Mouse (Mus musculus): ENCODE results near the gene Glg1.
A peak's percentile ranks its signal among the peaks of the same experiment; 100 is the strongest.
"Not testable (repeated sequence)": the region's sequence is repeated elsewhere in the genome, so short reads cannot be mapped to it uniquely, and the experiment has no call there.

The Glg1 gene

DNA sequence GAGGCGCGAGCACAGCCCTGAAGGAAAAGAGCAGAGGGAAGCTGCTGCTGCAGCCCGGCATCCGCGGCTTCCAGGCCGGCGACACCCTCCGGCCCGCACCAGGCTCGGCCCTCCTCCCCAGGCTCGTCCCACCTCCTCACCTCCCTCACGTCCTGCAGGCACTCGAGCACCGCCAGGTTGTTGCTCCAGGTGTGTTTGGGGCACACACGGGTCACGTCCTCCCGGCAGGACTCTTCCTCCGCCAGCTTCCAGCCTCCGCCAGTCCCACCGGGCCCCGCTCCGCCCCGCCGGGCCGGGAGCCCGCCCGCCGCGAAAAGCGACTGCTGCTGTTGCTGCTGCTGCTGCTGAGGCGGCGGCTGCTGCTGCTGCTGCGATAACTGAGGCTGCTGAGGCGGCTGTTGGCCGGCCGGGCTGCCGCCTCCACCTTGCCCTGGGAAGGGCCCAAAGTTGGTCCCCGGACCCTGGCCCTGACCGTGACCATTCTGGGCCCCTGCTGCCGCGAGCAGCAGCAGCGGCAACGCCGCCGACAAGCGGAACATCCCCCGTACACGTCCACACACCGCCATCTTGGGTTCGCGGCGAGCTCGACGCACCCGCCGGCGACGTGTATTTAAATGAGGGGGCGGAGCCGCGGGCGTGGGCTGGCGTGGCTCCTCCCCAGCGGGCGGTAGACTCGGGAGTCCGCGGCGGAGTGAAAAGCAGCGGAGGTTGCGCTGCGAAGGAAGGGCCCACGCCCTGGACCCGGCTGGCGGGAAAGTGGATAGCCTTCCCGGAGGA lies at the start of gene Glg1:
Gene Glg1, minus strand, starts transcription at position 586 of the 777 bp plus-strand sequence.
- DNase-seq: peak; percentile 97

GRCm38 (mm10) chr8:111305031-111305730 lies 46.2 kb upstream of the Glg1 start:
- no peak for DNase-seq

GRCm38 (mm10) chr8:111304359-111304758 lies 45.3 kb upstream of the Glg1 start:
- DNase-seq: no peak

DNA sequence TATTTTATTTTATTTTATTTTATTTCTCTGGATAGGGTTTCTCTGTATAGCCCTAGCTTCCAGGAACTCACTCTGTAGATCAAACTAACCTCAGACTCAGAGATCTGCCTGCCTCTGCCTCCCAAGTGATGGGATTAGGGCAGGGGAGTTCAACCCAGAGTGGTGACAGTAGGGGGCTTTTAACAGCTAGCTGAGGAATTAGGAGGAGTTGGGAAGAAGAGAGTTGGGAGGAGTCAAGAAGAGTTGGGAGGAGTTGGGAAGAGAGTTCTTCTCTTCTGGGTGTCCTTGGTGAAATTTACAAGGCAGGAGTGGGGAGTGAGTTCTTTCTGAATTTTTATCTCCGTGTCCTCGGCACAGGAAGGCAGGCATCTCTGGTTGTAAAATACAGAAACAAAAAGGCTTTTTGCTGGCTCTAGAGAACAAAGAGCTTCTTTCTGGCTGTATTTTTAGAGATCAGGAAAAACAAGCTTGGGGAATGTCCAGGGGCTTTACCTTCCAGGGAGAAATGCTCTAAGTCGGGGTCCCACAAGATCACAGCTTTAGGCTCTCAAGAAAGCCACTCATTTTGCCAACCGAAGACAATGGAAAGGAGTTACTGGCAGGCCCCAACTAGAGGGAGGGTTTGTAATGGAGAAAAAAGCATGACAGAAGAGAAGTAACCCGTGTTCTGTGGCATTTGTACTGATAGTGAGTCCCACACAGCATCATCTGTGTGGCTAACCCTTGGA lies 44.2 kb upstream of the Glg1 start:
- not testable (repeated sequence) for DNase-seq

DNA sequence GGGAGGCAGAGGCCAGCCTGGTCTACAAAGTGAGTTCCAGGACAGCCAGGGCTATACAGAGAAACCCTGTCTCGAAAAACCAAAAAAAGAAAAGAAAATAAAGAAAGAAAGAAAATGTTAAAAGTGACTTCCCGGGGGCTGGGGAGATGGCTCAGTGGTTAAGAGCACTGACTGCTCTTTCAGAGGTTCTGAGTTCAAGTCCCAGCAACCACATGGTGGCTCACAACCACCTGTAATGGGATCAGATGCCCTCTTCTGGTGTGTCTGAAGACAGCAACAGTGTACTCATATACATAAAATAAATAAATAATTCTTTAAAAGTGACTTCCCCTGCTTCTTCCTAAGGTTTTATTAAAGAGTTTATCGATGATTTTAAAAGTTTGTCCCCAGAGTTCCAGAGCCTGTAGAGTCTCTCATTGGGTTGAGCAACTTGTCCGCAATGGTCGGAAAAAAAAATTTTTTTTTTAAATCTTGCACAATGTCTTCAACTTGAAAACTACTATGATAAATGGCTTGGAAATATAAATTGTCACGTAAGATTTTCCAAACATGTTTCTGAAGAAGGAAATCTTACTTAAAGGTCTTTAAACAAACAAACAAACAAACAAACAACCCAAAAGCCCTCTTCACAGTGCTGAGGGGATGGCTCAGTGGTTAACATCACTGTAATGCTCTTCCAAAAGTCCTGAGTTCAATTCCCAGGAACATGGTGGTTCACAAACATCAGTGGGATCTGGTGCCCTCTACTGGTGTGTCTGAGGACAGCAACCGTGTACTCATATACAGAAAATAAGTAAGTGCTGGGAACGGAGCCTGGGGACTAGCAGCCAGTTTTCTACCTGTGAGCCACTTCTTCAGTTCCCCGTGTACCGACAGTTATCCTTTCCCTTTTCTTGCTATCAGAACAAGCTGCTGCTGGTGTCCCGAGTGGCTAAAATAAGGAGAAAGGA lies 41.9 kb upstream of the Glg1 start:
- DNase-seq: peak; percentile 8

GRCm38 (mm10) chr8:111299821-111300568 lies 41.0 kb upstream of the Glg1 start, which contains the start of gene Rfwd3:
TSS of gene Rfwd3 (minus strand) at chr8:111300222.
- peak; percentile 97 for DNase-seq

DNA sequence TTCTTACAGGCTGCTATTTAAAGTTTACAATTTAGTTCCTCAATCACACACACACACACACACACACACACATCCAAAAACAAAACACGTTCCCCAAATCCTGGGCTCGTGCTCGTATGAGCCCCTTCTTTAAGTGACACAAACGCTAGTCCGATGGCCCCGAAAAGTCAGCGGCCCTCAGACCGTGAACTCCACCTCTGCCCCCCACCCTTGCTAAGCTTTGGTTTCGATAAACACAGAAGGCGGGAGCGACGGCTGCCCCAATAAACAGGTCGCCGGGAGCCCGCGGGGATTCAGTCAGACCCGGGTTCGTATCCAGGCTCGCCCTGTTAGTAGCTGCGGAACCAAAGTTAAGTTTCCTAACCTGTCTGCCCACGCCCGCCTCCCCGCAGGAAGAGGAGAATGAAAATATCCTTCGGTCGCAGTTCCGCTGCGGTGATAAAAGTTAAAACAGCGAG lies 40.4 kb upstream of the Glg1 start:
- DNase-seq: peak; percentile 66

- DNase-seq: no peak
Observed at GRCm38 (mm10) chr8:111298011-111298410, 39.0 kb upstream of the Glg1 start.

DNA sequence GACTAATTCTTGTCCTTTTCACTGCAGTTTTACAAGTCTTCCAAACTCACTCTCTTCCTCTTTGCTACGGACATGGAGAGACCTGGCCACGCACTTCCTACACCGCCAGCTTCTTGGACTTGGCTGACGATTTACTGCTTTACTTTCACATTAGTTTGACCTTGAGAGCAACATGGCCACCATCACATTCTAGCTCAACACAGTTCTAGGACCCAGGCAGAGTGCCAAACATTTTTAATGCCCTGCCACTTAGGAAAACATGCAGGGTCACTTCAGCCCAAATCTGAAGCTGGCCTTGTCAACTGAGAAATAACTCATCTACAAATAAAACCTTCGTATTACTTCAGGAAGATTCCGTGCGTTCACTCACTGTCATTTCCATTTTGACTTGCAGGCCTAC lies 32.7 kb upstream of the Glg1 start:
- no peak for DNase-seq

GRCm38 (mm10) chr8:111290586-111290985 lies 31.6 kb upstream of the Glg1 start:
- no peak for DNase-seq

DNA sequence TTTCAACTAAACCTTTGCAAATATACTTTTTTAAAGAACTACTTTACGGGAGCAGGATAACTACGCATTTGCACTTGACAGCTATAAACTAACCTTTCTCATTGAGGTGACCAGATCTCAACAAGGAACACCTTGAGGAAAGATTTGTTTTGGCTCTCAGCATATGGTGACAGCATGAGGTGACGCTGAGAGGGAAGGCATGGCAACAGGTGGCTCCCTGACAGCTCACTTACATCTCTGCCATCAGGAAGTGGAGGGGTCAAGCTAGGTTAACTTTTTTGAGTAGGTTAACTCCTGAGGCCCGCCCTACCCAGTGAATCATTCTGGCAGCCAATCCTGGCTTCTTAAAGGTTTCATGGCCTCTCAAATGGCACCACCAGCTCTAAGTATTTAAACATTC lies 26.6 kb upstream of the Glg1 start:
- DNase-seq: no peak

DNA sequence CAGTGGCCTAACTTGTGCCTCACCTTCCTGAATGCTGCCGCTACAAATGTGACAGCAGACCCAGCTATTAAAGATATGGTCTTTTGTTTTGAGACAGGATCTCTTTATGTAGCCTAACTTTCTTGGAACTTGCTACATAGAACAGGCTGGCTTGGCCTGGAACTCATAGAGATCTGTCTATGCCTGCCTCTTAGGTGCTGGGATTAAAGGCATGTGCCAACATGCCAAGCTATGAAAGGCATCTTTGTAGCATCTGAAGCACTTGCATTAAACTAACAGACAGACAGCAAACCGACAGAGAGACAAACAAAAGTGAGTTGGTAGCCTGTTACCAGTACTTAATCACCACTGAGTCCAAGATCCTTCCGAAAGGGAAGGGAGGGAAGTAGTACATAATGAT lies 23.1 kb upstream of the Glg1 start:
- DNase-seq: no peak

DNA sequence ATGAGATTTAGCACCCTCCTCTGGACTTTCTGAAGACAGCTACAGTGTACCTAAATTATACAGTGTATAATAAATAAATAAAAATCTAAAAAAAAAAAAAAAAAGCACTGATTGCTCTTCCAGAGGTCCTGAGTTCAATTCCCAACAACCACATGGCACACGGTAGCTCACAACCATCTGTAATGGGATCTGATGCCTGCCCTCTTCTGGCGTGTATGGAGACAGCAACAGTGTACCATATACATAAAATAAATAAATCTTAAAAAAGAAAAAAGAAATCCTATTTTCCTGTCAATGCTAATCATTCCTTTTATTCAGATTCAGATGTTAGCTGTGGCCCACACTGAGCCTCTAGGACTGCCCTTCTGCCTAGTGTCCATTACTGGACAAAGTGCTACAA lies 9.3 kb upstream of the Glg1 start:
- DNase-seq: no peak

DNA sequence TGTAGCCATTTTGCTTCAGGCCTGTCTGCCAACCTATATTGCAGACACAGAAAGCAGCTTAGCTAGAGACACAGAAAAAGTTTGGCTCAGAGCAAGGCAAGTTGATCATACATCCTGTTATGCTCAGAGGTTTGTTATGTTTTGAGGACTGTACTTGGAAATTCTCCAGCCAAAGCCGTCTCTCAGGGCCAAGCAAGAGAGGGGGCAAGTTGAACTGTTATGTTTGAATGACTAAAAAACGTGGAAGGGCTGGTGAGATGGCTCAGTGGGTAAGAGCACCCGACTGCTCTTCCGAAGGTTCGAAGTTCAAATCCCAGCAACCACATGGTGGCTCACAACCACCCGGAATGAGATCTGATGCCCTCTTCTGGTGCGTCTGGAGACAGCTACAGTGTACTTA lies 7.1 kb upstream of the Glg1 start:
- DNase-seq: not testable (repeated sequence)

DNA sequence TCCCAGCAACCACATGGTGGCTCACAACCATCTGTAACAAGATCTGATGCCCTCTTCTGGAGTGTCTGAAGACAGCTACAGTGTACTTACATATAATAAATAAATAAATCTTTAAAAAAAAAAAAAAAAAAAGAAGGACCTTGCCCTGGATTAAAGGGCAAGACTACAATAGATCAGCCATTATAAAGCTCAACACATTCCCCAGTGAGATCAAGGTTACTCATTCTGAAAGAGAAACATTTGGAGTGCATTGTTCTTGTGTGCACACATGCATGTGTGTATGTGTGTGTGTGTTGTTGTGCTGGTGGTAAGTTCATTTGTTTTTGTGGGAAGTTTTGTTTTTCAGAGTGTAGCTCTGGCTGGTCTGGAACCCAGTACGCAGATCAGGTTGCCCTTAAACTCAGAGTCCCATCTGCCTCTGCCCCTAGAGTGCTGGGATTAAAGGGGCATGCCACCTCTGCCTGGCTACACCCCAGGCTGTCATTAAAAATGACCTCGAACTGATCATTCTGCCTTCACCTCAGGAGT lies 5.7 kb upstream of the Glg1 start:
- no peak for DNase-seq

- DNase-seq: no peak
Observed at GRCm38 (mm10) chr8:111261981-111262381, 3.0 kb upstream of the Glg1 start.

DNA sequence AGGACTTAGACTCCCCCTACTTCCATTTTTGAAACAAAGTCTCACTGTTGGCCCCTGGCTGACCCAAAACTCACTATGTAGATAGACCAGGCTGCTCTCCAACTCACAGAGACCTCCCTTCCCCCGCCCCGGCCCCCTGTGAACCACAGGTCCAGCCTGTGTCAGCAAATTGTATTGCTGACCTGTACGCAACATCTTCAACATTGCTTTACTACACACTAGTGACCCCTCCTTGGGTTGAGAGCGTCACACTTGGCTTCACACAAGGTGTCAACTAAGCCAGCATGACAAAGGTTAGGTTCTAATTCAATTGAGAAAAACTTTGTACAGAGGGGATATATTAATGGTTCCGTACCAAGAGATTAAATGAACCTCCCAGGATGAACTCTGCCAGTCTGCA lies 1.2 kb upstream of the Glg1 start:
- DNase-seq: no peak

GRCm38 (mm10) chr8:111259408-111259741 lies 359 bp upstream of the Glg1 start:
- DNase-seq: no peak

DNA sequence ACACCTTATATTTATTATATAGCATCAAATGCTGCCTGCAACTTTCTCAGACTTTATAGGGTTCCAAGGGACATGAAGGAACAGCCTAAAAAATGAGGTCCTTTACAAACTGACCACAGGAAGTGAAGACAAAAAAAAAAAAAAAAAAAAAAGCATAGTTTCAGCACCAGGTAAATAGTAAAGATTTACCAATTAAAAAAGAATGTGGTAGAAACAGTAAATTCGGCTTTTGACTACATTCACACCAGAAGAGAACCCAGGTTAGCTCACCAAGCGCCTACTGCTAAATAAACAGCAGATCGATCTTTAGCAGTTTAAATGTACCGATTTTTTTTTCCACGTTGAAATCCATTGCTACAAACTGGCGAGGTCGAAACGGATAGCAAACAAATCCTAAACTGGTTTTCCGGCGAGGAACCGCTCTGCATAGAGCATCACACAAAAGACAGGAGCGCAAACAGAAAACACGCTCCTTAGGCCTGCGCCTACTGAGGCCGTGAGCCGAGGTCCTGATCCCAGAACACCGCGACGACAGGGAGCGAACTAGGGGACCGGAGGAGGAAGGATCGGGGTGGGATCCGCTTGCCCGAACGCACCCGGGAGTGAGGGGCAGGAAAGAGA lies 896 bp downstream of the Glg1 start:
- DNase-seq: peak; percentile 76

DNA sequence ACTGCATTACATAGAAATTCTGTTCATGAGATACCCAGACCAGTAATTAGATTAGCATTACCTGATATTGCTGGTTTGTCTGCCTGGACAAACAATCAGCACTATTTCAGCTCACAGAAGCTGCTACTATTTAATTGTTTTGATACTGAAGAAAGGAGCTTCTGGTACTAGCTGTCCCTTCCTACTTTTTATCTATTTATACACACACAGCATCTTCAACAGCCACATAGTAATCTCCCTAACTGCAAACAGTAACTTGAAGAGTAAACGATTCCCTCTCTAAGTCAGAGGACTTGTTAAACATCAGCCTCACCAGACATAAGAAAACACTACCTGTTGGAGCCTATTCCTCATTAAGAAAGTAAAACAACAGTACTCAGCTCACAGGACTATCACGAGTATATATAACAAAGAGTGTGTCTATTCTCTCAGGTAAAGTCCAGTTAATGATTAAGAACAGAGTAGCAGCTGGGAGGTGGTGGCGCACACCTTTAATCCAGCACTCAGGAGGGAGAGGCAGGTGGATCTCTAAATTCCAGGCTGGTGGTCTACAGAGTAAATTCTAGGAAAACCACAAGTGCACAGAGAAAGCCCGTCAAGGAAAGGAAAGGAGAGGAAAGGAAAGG lies 6.4 kb downstream of the Glg1 start:
- DNase-seq: no peak

GRCm38 (mm10) chr8:111250111-111250510 lies 8.9 kb downstream of the Glg1 start:
- no peak for DNase-seq

Data from embryo, embryonic 11 days (tissue).